16 mouse cellular contexts compared by ENCODE assay signal in genomic region chr1:55185718-55186117, GRCm38 (mm10). TPM values are rescaled to one million over a fixed set of nuclear protein-coding genes. Genes with fewer than 3 reads are reported as not detected.
DNase-seq lines count a peak whose midpoint lies in the region; ATAC-seq and TF ChIP-seq lines count a peak whose summit lies in the region.
"Had no signal": no experiment of that assay in that cellular context is flagged by ENCODE, and none has a peak within 500 bp of the region (broad histone marks: within the 10 kb centered on the region; RNA-seq: fewer than 3 reads in every experiment).

No protein-coding gene starts in this region.

- H3K4me2 ChIP-seq in liver, embryonic 14.5 days (ENCODE audit: low read depth) = no peak overlapping the region
- no peak overlapping the region for H3K4me2 ChIP-seq in liver, embryonic 12.5 days
- H3K4me2 ChIP-seq: midbrain, embryonic 15.5 days had no signal

- TF ChIP-seq EP300 in liver, embryonic 14.5 days (IDR thresholded peaks at IDR 0.05; ENCODE audit: low read depth) = no peak

- no peaks in the 10 kb centered on the region for H3K27me3 ChIP-seq in liver, embryonic 14.5 days (ENCODE audit: control insufficient read depth, insufficient read depth, low read length)
- no peaks in the 10 kb centered on the region for H3K27me3 ChIP-seq in liver, embryonic 12.5 days (replicated peaks)
- no peaks in the 10 kb centered on the region for H3K27me3 ChIP-seq in E14TG2a.4 (ENCODE audit: insufficient read depth, low read length)
- H3K27me3 ChIP-seq: midbrain, embryonic 15.5 days had no signal

- H3K9ac ChIP-seq in liver, embryonic 14.5 days (replicated peaks) = no peak overlapping the region
- no peak overlapping the region for H3K9ac ChIP-seq in liver, embryonic 12.5 days
- H3K9ac ChIP-seq: midbrain, embryonic 15.5 days had no signal

- H3K27ac ChIP-seq in liver, embryonic 14.5 days = no peak overlapping the region
- no peak overlapping the region for H3K27ac ChIP-seq in liver, embryonic 12.5 days
- H3K27ac ChIP-seq: limb, embryonic 10.5 days; midbrain, embryonic 15.5 days had no signal

- no peak for ATAC-seq in liver, embryonic 14.5 days (ENCODE audit: insufficient read depth)
- ATAC-seq in liver, embryonic 12.5 days = no peak
- peak; percentile 40; the same call in 1 of the 2 replicates for ATAC-seq in granulocyte monocyte progenitor cell, adult 5-6 weeks (replicated peaks; ENCODE audit: poor library complexity, severe bottlenecking)
- ATAC-seq: forebrain, embryonic 14.5 days; midbrain, embryonic 15.5 days had no signal

- peak; percentile 25; the same call in 1 of the 2 replicates for TF ChIP-seq CTCF in liver, embryonic 14.5 days (IDR thresholded peaks at IDR 0.05; ENCODE audit: low read depth)
- TF ChIP-seq CTCF in E14TG2a.4 (conservative IDR thresholded peaks at IDR 0.05; ENCODE audit: low read length) = peak; percentile 22

- 57% methylated on average over 6 of the region's 6 CpGs for WGBS in liver, embryonic 14.5 days (ENCODE audit: insufficient replicate concordance)
- 71% methylated on average over 6 of the region's 6 CpGs for WGBS in liver, embryonic 12.5 days (ENCODE audit: insufficient replicate concordance)

- H3K9me3 ChIP-seq in liver, embryonic 14.5 days (ENCODE audit: control insufficient read depth, low read length) = no peaks in the 10 kb centered on the region
- no peaks in the 10 kb centered on the region for H3K9me3 ChIP-seq in liver, embryonic 12.5 days (replicated peaks)
- H3K9me3 ChIP-seq in E14TG2a.4 (ENCODE audit: low read length) = no peaks in the 10 kb centered on the region
- H3K9me3 ChIP-seq: limb, embryonic 10.5 days; midbrain, embryonic 15.5 days had no signal

- no peak overlapping the region for H3K4me3 ChIP-seq in liver, embryonic 14.5 days (ENCODE audit: insufficient read depth in 1 of 2, low read depth in 2 of 2, low read length in 2 of 2)
- H3K4me3 ChIP-seq in liver, embryonic 12.5 days = no peak overlapping the region
- no peak overlapping the region for H3K4me3 ChIP-seq in E14TG2a.4 (replicated peaks; ENCODE audit: low read length)
- H3K4me3 ChIP-seq: limb, embryonic 10.5 days; midbrain, embryonic 15.5 days had no signal

- H3K4me1 ChIP-seq in liver, embryonic 14.5 days (replicated peaks; ENCODE audit: control insufficient read depth in 2 of 2, insufficient read depth in 2 of 2, low read length in 1 of 2) = no peaks in the 10 kb centered on the region
- H3K4me1 ChIP-seq in liver, embryonic 12.5 days = 0 out of 2 replicates have a peak, but pooled peaks cover 9% of the 10 kb centered on the region
- H3K4me1 ChIP-seq in E14TG2a.4 (replicated peaks; ENCODE audit: low read depth, low read length) = peaks cover 41% of the 10 kb centered on the region
- H3K4me1 ChIP-seq: midbrain, embryonic 15.5 days had no signal

- H3K36me3 ChIP-seq in liver, embryonic 14.5 days (replicated peaks; ENCODE audit: control insufficient read depth, insufficient read depth, low read depth) = no peaks in the 10 kb centered on the region
- no peaks in the 10 kb centered on the region; the same call in 1 of the 2 replicates for H3K36me3 ChIP-seq in liver, embryonic 12.5 days
- H3K36me3 ChIP-seq in E14TG2a.4 (ENCODE audit: insufficient read depth, low read length) = no peaks in the 10 kb centered on the region
- H3K36me3 ChIP-seq: midbrain, embryonic 15.5 days had no signal

- DNase-seq in adrenal gland, postnatal 14 days = peak; percentile 19
- no peak for DNase-seq in adrenal gland, adult 8-10 months
- no peak for DNase-seq in liver, embryonic 14.5 days (ENCODE audit: low read depth in 3 of 3, low spot score in 3 of 3)
- DNase-seq in right cerebral cortex, adult 2 months (ENCODE audit: low spot score in 2 of 2) = no peak
- no peak for DNase-seq in ovary, postnatal 36 days (ENCODE audit: low spot score)
- DNase-seq: cerebellum, postnatal 14 days; heart, adult 11 months; heart, postnatal 36 days; kidney, adult 11 months; right cerebral cortex, postnatal 14 days had no signal

RNA-seq across cellular contexts. Expression of gene Rftn2, which starts 40.9 kb away (rescaled TPM):
- 13.2 and 16.4 TPM in 2 replicates for total RNA-seq in adrenal gland, postnatal 14 days (2021)
- 10 to 100 TPM; 20.8 to 37.2 (median 30.9) TPM for total RNA-seq in adrenal gland, adult 8-10 months (2022)
- 0.28 and 0.38 TPM in 2 replicates for polyA plus RNA-seq in liver, embryonic 14.5 days (2012; rRNA removed)
- polyA plus RNA-seq in liver, embryonic 14.5 days (2014; fragmentation: Nextera tagmentation; extraction: Ambion mirVana) = 0.37 and 0.62 TPM in 2 replicates
- polyA plus RNA-seq in liver, embryonic 12.5 days (2016; fragmentation: Nextera tagmentation; extraction: Ambion mirVana) = 1.2 TPM in 2 replicates
- total RNA-seq in granulocyte monocyte progenitor cell, adult 5-6 weeks (2014; fragmentation: Nextera tagmentation) = 0.73 and 4.4 TPM in 2 replicates
- total RNA-seq in granulocyte monocyte progenitor cell, adult 5-6 weeks (2017) = 1.9 and 7.0 TPM in 2 replicates

RNA-seq across cellular contexts. Expression of gene Mars2, which starts 51.3 kb away (rescaled TPM):
- total RNA-seq in adrenal gland, postnatal 14 days (2021) = 6.4 and 7.1 TPM in 2 replicates
- total RNA-seq in adrenal gland, adult 8-10 months (2022) = 1 to 10 TPM; 6.3 to 7.4 (median 7.0) TPM
- polyA plus RNA-seq in liver, embryonic 14.5 days (2012; rRNA removed) = 1.6 and 1.9 TPM in 2 replicates
- 2.1 and 2.2 TPM in 2 replicates for polyA plus RNA-seq in liver, embryonic 14.5 days (2014; fragmentation: Nextera tagmentation; extraction: Ambion mirVana)
- polyA plus RNA-seq in liver, embryonic 12.5 days (2016; fragmentation: Nextera tagmentation; extraction: Ambion mirVana) = 4.2 TPM in 2 replicates
- total RNA-seq in granulocyte monocyte progenitor cell, adult 5-6 weeks (2014; fragmentation: Nextera tagmentation) = 6.7 and 7.3 TPM in 2 replicates
- 7.7 and 9.0 TPM in 2 replicates for total RNA-seq in granulocyte monocyte progenitor cell, adult 5-6 weeks (2017)

RNA-seq across cellular contexts. Expression of gene Mob4, which starts 54.7 kb away (rescaled TPM):
- total RNA-seq in adrenal gland, postnatal 14 days (2021) = 294 and 307 TPM in 2 replicates
- 100 to 1,000 TPM; 120 to 399 (median 199) TPM for total RNA-seq in adrenal gland, adult 8-10 months (2022)
- polyA plus RNA-seq in liver, embryonic 14.5 days (2012; rRNA removed) = 7.3 and 10.8 TPM in 2 replicates
- polyA plus RNA-seq in liver, embryonic 14.5 days (2014; fragmentation: Nextera tagmentation; extraction: Ambion mirVana) = 36.0 and 38.0 TPM in 2 replicates
- polyA plus RNA-seq in liver, embryonic 12.5 days (2016; fragmentation: Nextera tagmentation; extraction: Ambion mirVana) = 55.4 and 58.8 TPM in 2 replicates
- 42.9 and 43.9 TPM in 2 replicates for total RNA-seq in granulocyte monocyte progenitor cell, adult 5-6 weeks (2014; fragmentation: Nextera tagmentation)
- 32.6 and 49.7 TPM in 2 replicates for total RNA-seq in granulocyte monocyte progenitor cell, adult 5-6 weeks (2017)
